Mouse (Mus musculus): Measurements from ENCODE around the gene Slc1a6. TPM values are rescaled to one million over a fixed set of nuclear protein-coding genes. Genes with fewer than 3 reads are reported as not detected.
"Not testable (repeated sequence)": the region's sequence is repeated elsewhere in the genome, so short reads cannot be mapped to it uniquely, and the experiment has no call there.

The Slc1a6 gene
- polyA plus RNA-seq, 1 experiment from 2014 or later: 0.61 TPM

DNA sequence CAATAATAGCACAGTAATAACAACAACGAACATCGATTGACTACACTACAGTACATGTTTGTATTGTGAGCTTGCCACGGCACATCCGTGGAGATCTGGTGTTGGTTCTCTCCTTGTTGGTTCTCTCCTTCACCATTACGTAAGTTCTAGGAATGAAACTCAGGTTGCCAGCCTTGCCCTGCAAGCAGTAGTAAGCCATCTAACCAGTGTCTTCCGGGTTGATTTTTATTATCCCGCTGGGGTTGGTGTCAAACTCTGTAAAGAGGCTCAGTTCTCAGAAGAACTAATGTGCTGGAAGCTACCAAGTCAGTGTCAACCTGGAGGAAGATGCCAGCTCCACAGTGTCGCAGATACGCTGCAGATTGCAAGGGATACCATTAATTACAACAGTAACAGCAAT is 769 bp upstream of the Slc1a6 start:
- Histone ChIP-seq H3K4me1 (no peaks in the 10 kb centered on the region), H3K4me3 (peak overlapping the region; percentile 48; the same call in 1 of the 2 replicates), H3K9ac (no peak overlapping the region), H3K36me3 (no peaks in the 10 kb centered on the region), H3K4me2 (peak overlapping the region; percentile 70), H3K27me3 (replicated peaks) (peaks cover 25% of the 10 kb centered on the region), H3K9me3 (replicated peaks) (no peaks in the 10 kb centered on the region), H3K27ac (no peak overlapping the region)
- WGBS (ENCODE audit: insufficient replicate concordance): 58% methylated on average over 9 of the region's 9 CpGs
- no peak for ATAC-seq

DNA sequence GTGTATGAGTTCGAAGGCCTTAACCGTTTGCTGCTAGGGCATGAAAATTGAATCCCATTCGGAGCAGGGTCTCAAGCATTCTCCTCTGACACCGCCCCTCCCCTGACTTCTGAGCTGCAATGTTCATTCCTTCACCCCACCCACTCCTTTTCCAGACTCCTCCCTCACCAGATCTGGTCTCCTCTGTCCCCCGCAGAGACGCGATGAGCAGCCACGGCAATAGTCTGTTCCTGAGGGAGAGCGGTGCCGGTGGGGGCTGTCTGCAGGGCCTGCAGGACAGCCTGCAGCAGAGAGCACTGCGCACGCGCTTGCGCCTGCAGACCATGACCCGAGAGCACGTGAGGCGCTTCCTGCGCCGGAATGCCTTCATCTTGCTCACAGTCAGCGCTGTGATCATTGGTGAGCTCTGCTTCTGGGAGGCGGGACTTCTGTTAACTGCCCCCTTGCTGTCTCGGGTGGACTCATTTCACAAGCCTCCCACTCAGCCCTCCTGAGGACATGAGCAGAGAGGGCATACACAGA is 7.3 kb downstream of the Slc1a6 start:
- no peak overlapping the region for H3K9ac ChIP-seq
- no peak overlapping the region for H3K27ac ChIP-seq
- H3K27me3 ChIP-seq (replicated peaks): no peaks in the 10 kb centered on the region; the same call in 1 of the 2 replicates
- H3K4me1 ChIP-seq: no peaks in the 10 kb centered on the region
- H3K36me3 ChIP-seq: no peaks in the 10 kb centered on the region
- no peaks in the 10 kb centered on the region for H3K9me3 ChIP-seq (replicated peaks)
- peak; percentile 54 for ATAC-seq
- peak overlapping the region; percentile 28; the same call in 1 of the 2 replicates for H3K4me3 ChIP-seq
- peak overlapping the region; percentile 42 for H3K4me2 ChIP-seq
- WGBS (ENCODE audit: insufficient replicate concordance): 17% methylated on average over 22 of the region's 22 CpGs

DNA sequence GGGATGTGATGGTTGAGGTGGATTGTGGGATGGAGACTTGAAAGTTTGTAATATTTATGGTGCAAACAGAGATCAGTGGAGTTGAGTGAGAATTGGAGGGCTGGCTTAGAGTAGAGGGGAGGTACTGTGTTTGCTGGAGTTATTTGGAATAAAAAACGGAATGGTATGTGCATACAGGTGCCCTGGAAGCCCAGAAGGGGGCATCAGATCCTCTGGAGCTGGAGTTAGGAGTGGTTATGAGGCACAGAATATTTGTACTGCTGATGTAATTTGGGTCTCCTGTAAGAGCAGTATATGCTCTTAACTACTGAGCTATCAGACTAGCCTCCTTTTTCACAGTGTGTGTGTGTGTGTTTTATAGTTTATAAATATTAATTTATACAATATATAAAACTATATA is 10.3 kb downstream of the Slc1a6 start:
- Histone ChIP-seq H3K4me2 (no peak overlapping the region), H3K27ac (no peak overlapping the region), H3K9me3 (replicated peaks) (no peaks in the 10 kb centered on the region), H3K27me3 (replicated peaks) (no peaks in the 10 kb centered on the region; the same call in 1 of the 2 replicates), H3K36me3 (no peaks in the 10 kb centered on the region), H3K4me3 (no peak overlapping the region), H3K4me1 (no peaks in the 10 kb centered on the region), H3K9ac (no peak overlapping the region)
- 22% methylated on average over 1 of the region's 1 CpGs for WGBS (ENCODE audit: insufficient replicate concordance)
- no peak for ATAC-seq

DNA sequence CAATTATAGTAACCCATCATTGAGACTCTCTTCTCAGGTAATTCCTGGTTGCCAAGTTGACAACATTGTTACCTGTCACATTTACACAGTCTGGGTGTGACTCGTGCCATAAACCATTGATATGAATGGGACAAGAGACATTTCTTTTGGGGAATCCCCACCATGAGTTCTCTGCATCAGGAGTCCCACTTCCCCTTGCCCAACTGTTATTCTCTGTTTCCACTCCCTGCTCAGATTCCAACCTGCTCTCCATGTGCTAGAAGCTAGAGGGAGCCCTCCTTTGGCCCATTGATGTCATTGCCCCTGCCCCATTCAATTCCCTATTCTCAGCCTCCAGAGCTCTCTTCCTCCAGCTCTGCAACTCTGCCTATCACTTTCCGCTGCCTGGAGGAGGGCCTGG is 21.2 kb downstream of the Slc1a6 start:
- no peaks in the 10 kb centered on the region for H3K4me1 ChIP-seq
- H3K9ac ChIP-seq: no peak overlapping the region
- no peak overlapping the region for H3K4me2 ChIP-seq
- no peaks in the 10 kb centered on the region for H3K27me3 ChIP-seq (replicated peaks)
- ATAC-seq: no peak
- no peaks in the 10 kb centered on the region for H3K36me3 ChIP-seq
- no peak overlapping the region for H3K4me3 ChIP-seq
- H3K9me3 ChIP-seq (replicated peaks): 0 out of 2 replicates have a peak, but pooled peaks cover 5% of the 10 kb centered on the region
- 55% methylated on average over 2 of the region's 2 CpGs for WGBS (ENCODE audit: insufficient replicate concordance)
- H3K27ac ChIP-seq: no peak overlapping the region

DNA sequence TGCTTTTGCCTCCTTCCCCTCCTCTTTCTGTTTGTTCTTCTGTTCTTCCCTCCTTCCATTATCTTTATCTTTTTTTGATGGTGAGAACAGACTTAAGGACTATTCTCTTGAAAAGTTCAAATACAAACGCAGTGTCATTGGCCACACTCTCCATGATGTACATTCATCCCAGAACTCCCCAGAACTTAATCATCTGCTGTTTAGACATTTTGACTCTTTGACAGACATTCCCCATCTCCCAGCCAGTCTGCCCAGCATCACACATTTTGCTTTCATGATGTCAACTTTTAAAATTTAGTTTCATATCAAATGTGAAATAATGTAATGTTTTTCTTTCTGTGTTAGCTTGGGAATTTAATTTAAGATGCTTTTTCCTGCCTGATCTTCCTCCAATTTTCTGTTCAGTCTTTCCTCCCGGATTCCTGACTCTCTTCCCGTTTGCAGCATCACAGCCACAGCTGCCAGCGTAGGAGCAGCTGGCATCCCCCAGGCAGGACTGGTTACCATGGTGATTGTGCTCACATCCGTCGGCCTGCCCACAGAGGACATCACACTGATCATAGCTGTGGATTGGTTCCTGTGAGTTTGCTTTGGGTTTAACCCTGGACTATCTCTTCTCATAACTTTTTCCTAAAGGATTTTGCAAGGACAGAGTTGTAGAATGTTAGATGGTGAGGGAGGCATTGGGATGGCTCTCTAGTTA is 32.2 kb downstream of the Slc1a6 start:
- Histone ChIP-seq H3K4me3 (no peak overlapping the region), H3K27me3 (replicated peaks) (no peaks in the 10 kb centered on the region), H3K4me2 (no peak overlapping the region), H3K9me3 (replicated peaks) (no peaks in the 10 kb centered on the region), H3K27ac (no peak overlapping the region), H3K9ac (no peak overlapping the region), H3K36me3 (no peaks in the 10 kb centered on the region), H3K4me1 (no peaks in the 10 kb centered on the region)
- WGBS (ENCODE audit: insufficient replicate concordance): 54% methylated on average over 6 of the region's 6 CpGs
- ATAC-seq: no peak

DNA sequence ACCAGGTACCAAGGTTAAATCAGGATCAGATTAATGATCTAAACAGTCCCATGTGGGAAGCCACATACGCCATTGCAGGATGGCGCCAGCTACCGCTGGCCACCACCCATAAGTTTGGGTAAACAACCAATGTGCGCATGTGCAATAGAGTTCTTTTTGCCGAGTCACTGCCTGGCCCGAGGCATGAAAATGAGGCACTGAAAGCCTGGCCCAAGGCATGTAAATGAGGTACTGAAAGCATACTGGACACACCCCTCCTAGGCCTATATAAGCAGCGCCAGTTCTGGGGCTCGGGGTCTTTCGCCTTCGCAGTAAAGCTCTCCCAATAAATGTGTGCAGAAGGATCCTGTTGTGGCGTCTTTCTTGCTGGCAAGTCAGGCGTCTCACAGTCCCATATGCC is 60.2 kb downstream of the Slc1a6 start:
- H3K36me3 ChIP-seq; H3K4me2 ChIP-seq; H3K4me1 ChIP-seq; ATAC-seq; H3K4me3 ChIP-seq; H3K27ac ChIP-seq; H3K9ac ChIP-seq; H3K27me3 ChIP-seq (replicated peaks); H3K9me3 ChIP-seq (replicated peaks): not testable (repeated sequence)
- 81% methylated on average over 12 of the region's 12 CpGs for WGBS (ENCODE audit: insufficient replicate concordance)

DNA sequence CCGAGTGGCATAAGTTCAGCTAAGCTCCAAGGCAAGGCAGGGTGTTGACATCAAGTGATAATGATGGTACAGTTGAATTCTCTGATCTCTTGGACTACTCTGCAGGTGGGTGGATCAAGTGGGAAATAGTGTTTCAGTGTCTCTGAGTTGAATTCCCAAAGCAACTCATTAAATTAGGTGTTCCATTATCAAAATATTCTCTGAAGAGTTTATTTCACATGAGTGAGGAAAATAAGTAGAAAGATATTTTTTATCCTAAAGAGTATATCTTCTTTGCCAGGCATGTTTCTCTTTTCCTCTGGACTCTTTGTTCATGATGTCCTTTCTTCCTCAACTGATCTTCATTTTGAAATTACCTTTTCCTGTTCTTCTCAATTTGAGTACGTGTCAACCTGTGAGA is 71.8 kb downstream of the Slc1a6 start, which contains the start of gene Olfr1356:
Olfr1356 (minus strand) TSS at position 101 of the 400 bp plus-strand sequence.
- Histone ChIP-seq H3K4me2 (no peak within 1 kb of the TSS), H3K4me1 (no peaks in the 10 kb centered on the region), H3K36me3 (no peaks in the 10 kb centered on the region), H3K27me3 (replicated peaks) (no peaks in the 10 kb centered on the region), H3K27ac (no peak within 1 kb of the TSS), H3K9me3 (replicated peaks) (0 out of 2 replicates have a peak, but pooled peaks cover 4% of the 10 kb centered on the region), H3K4me3 (no peak within 1 kb of the TSS), H3K9ac (no peak within 1 kb of the TSS)
- ATAC-seq: no peak
- WGBS (ENCODE audit: insufficient replicate concordance): 60% methylated on average over 2 of the region's 2 CpGs

Other genes starting within 250 kb of the Slc1a6 start
- gene Ilvbl, start 206.2 kb upstream of the Slc1a6 start, polyA plus RNA-seq (2016; fragmentation: Nextera tagmentation; extraction: Ambion mirVana): 15.8 and 21.1 TPM in 2 replicates
- 3.0 and 3.1 TPM in 2 replicates for gene Syde1, start 188.5 kb upstream of the Slc1a6 start, polyA plus RNA-seq (2016; fragmentation: Nextera tagmentation; extraction: Ambion mirVana)
- not detected in 2 replicates for gene Olfr1357, start 162.4 kb upstream of the Slc1a6 start, polyA plus RNA-seq (2016; fragmentation: Nextera tagmentation; extraction: Ambion mirVana)
- gene Casp14, start 62.2 kb upstream of the Slc1a6 start, polyA plus RNA-seq (2016; fragmentation: Nextera tagmentation; extraction: Ambion mirVana): not detected in 2 replicates
- gene Ccdc105, start 27.4 kb upstream of the Slc1a6 start, polyA plus RNA-seq (2016; fragmentation: Nextera tagmentation; extraction: Ambion mirVana): not detected in 2 replicates
- gene Olfr1356, start 71.7 kb downstream of the Slc1a6 start, polyA plus RNA-seq (2016; fragmentation: Nextera tagmentation; extraction: Ambion mirVana): not detected in 2 replicates
- gene Olfr1355, start 95.0 kb downstream of the Slc1a6 start, polyA plus RNA-seq (2016; fragmentation: Nextera tagmentation; extraction: Ambion mirVana): not detected in 2 replicates
- not detected in 2 replicates for gene Olfr1354, start 132.7 kb downstream of the Slc1a6 start, polyA plus RNA-seq (2016; fragmentation: Nextera tagmentation; extraction: Ambion mirVana)
- not detected in 2 replicates for gene Olfr8, start 170.1 kb downstream of the Slc1a6 start, polyA plus RNA-seq (2016; fragmentation: Nextera tagmentation; extraction: Ambion mirVana)
- not detected in 2 replicates for gene Olfr1353, start 182.8 kb downstream of the Slc1a6 start, polyA plus RNA-seq (2016; fragmentation: Nextera tagmentation; extraction: Ambion mirVana)
- gene Olfr1352, start 200.6 kb downstream of the Slc1a6 start, polyA plus RNA-seq (2016; fragmentation: Nextera tagmentation; extraction: Ambion mirVana): not detected in 2 replicates
- gene Olfr1351, start 232.0 kb downstream of the Slc1a6 start, polyA plus RNA-seq (2016; fragmentation: Nextera tagmentation; extraction: Ambion mirVana): not detected in 2 replicates
- not detected in 2 replicates for gene Olfr57, start 248.2 kb downstream of the Slc1a6 start, polyA plus RNA-seq (2016; fragmentation: Nextera tagmentation; extraction: Ambion mirVana)